Mouse (Mus musculus) CD4-positive, CD25-positive, alpha-beta regulatory T cell, adult 4 months (primary cell): ENCODE results near the gene Abcc12. TPM values are rescaled to one million over a fixed set of nuclear protein-coding genes. Genes with fewer than 3 reads are reported as not detected.

Experiments used
- ATAC-seq: one replicate; pipeline ENCODE4 v1.8.0; 2017
- polyA plus RNA-seq, 2 experiments: library from polyadenylated mRNA; unstranded; fragments of 100-300 nt; shearing (Covaris generic); gene quantifications; one replicate each; pipeline ENCODE4 v1.2.1; 2017

The Abcc12 gene
- polyA plus RNA-seq, 2 experiments from 2014 or later = not detected

DNA sequence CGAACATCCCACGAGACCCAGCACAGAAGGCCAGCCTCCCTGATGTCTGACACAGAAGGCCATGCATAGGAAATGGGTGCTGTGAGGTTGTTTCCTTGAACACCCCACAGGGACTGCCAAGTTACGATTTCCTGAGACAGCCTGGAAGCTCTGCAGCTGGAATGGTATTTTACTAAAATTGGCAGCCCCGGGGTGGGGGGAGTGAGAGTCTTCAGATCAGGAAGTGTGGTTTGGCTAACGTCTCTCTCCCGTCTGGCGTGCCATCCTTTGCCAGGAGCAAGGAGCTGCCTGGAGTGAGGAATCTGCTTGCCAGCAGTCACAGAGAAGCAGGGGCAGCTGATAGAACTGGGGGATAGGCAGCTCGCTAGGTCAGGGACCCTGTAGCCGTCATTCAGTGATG is 2.4 kb downstream of the Abcc12 start:
- no peak for ATAC-seq

DNA sequence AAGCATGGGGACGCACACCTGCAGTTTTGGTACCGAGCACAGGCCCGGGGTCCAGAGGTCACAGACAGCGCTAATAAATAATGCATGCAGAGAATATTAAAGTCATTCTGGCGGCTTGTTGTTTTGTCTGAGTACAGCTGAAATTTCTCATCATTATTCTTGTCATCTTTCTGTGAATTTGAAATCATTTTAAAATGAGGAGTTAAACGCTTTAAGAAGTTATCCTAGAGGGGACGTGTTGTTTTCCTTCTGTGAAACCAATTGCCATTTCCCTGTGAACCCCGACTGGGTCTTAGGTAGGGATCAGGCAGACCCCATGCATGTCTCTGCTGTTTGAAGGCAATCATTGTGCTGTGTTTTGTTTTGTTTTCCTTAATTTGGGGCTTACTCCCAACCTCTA is 2.9 kb downstream of the Abcc12 start:
- no peak for ATAC-seq

DNA sequence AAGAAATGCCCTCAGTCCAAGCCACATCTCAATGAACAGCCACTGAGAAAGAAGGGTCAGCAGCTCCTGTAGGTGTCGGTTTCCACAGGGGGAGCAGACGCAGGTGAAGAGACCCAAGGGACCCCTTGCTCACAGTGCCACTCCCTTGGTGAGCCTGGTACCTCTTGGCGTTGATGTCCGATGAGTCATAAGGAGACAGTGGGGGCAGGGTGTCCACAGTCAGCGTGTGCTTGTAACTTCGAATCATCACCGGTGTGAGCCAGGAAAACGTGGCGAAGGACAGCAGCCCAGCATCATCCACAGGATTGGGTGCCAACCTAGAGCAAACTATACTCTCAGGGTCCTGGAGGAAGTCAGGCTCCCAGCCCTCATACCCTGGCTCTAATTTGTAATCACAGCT is 16.8 kb downstream of the Abcc12 start:
- ATAC-seq = no peak

DNA sequence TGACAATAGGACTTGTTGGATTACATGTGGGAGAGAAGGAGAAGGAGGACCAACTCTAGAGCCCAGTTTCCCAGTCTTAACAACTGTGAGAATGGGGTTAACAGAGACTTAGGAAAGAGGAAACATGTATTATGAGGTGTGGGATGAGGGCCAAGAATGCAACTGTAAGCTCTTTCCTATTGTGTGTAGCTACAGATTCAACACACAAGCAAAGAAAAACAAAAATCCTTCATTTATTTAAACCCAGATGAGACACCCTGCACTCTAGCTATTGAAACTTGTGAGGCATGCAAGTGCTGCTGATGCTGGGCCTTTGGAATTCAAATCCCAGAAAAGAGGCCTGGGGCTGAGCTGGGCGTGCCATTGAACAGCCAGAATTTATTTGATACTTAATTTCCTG is 18.7 kb downstream of the Abcc12 start:
- no peak for ATAC-seq

DNA sequence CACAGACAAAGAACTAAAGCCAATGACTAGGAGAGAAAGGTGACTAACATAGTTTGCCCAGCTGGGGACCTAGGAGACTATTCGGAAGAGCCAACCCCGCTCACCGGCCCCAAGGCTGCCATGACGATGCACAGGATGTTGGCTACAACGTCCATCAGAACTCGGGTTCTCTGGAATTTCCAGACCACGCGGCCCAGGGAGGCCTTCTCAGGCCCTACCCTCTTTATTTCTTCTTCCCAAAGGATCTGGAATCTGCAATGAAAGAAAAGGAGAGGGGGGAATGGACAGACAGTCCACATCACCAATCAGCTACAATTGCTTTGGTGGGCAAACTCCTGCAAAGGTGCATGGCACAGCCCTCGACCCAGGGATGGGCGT is 19.8 kb downstream of the Abcc12 start:
- ATAC-seq = no peak

DNA sequence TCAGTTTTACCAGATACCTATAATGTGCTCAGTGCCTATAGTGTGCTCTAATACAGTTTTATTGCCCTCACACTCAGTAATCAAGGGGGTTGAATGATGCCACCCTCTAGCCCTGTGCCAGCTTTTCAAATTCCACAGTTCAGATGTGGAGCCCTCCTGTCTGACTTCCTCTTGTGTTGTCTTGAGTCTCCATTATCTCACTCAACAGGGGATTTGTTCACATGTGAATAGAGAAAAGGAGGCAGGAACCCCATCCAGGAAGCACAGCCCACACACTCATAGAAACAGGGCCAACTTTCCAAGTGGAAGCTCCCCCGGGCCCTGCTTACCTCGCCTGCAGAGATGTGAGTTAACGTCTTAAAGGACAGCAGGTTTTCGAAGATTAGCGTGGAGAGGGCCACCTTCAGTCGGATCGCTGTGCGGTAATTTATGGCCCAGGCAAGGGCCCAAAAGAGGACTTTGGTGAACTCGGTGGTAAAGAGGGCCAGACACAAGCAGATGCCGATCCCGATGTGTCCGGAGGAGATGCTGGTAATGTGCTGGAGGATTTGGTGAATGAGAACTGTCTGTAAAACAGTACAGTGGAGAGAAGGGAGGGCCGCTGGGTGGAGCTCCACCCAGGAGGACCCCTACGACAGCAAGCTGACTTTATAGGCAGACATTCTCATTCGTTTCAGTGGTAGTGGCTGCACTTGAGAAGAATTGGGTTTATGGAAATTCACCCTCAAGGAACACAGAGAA is 20.4 kb downstream of the Abcc12 start:
- no peak for ATAC-seq

DNA sequence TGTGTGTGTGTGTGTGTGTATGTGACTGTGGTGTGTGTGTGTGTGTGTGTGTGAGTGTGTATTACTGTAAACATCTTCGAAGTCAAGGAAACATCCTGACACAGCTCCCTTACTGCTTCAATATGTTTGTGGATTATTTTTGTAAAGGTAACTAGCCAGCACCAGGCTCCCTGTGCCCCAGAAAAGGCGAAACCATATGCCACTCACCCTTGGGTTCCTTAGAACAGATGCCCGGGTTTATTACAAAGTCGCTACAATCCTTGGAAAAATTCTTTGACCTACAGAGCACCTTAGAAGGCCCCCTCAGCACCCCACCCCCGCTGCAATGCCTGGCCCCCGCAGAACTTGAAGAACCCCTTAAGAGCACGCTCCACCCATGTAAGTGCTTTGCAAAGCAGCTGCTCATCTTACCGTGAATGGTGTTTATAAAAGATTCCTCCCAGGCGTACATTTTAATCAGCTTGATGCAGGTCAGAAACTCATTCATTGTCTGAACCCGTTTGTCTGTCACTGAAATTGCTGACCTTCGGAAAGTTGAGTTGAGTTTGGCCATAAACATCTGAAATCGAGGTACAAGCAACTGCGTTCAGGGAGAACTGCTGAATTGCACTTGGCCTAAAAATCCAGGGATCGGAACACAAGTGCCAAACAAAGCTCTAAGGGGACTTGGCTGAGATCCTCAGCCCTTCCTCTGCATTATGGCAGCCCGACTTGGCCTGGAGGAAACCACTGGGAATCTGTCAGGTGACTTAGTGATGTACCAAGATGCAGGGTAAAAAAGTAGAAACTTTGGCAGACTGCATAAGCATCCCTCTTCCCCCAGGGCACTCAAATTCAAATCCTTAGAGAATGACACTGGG is 23.1 kb downstream of the Abcc12 start:
- no peak for ATAC-seq

DNA sequence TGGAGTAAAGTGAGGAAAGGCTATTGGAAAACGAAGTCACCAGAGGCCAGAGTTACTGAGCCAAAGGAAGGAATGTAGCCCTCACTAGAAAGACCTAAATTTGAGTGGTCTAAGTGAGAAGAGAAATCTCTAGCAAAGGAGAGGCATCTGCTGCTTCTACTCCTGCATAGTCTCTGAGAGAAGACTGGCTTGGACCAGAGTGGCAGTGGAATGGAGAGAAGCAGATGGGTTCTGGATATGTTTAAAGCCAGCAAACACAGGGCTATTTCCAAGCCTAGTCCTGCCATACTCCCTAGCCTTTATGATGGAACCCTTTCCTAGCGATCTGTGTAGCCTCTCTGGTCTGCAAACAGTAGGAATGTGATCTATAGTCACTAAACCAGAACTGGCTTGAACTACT is 24.9 kb downstream of the Abcc12 start:
- ATAC-seq = no peak

DNA sequence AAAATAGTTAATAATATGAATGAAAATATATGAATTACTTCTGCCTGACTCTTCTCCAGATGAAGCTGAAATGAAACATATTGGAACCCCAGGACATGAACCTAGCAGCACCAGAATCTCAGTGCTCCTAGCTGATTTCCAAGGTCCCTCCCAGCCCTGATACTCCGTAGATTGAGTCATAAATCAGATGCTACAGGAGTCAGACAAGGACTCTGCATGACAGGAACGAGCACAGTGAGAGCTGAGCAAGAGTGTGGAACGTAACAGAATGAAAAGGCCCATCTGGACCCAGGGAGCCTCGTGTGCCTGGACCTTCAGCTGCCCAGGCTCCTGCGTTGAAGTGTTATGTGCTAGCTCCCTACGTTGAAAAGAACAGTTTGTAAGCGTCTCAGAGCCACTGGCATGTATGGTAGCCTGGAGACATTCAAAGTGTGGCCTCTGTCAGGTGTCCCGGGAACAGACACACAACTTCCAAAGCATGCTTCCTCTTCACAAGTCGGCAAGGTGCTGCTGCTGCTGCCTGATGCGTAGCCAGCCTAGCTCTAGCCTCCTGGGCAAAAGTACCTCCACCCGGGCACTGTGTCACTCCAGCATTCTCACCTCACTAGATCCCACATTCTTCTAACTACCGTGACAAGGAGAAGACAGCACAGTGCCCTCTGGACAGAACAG is 26.1 kb downstream of the Abcc12 start:
- ATAC-seq = no peak

DNA sequence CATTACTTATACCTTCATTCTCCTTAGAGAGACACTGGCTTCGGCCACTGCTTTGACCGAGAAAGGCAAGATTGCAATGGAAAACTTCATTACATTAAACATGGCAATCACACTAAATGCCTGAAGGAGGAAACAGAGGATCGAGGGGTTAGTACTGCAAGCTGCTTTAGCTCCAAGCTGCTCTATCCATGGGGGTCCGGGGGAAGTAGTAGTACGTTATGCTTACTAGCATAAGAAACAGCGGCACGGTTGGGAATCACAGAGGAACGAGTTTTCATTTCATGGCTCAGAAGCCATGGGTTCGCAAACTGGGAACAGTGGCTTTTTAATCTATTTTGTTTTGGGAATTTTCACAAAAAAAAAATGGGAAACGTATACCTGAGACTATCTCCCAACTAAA is 30.0 kb downstream of the Abcc12 start:
- ATAC-seq = no peak

DNA sequence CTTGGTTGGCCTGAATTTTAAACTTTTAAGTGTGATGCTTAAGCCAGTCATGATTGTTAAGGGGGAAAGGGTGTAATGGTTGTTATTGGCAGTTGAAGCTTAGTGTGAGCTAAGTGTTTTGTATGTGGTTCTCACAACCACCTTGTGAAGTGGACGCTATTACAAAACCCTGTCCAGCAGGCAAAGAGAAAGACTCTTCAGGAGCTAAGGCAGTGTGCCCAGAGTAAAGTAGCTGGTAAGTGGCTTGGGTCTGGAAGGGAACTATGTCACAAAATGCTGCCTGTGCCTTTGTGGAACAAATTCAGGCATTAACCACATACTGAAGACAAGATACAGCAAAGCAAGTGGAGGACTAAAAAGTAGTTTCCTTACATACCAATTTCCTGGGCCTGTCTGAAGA is 34.5 kb downstream of the Abcc12 start:
- no peak for ATAC-seq

DNA sequence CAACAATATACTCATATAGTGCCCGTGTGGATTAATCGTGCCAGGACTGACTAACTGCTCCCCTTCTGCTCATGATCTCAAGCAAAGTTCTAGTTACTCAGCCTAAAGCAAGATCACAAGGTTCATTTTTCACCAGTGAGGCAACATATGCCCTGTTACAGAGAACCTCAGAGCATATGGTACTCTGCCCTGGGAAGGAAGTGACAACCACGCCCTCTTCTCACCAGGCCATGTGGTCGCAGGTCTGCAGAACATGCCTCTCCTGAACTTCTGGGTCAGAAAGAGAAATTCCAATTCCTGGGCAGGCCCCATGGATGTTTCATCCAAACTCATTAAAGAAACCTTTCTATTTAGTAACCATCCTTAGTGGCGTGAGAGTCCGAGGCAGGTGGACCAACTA is 39.6 kb downstream of the Abcc12 start:
- no peak for ATAC-seq

DNA sequence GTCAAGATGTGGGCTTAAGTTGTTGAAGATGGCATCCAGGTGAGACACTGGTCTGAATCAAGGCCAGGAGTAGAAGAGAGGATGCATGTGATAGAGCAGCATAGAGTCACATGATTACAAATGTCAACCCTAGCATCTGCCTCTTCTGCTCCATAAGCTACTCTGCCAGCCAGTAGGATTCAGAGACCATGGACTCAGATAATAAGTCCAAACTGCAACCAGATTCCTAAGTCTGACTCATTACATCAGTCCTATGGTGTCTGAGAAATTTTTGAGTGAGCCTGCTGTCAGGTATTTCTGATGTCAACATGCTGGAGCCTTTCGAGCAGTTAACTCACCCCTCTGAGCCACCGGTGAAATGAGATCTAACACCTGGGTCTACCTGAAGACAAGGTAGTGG is 40.1 kb downstream of the Abcc12 start:
- no peak for ATAC-seq

DNA sequence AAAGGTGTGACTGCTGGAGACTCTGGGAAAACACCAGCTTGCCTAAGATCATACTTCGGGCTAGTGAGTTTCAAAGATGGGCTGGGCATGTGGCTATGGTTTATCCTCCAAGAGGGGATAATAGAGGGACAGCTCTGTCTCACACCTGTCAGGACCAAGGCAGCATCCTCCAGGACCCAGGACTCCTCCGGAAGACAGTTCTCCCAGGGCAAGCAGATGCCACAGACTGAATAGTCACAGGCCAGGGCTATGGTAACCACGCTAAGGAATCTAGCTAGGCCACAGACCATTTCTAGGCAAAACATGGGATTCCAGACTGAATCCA is 43.9 kb downstream of the Abcc12 start:
- no peak for ATAC-seq

DNA sequence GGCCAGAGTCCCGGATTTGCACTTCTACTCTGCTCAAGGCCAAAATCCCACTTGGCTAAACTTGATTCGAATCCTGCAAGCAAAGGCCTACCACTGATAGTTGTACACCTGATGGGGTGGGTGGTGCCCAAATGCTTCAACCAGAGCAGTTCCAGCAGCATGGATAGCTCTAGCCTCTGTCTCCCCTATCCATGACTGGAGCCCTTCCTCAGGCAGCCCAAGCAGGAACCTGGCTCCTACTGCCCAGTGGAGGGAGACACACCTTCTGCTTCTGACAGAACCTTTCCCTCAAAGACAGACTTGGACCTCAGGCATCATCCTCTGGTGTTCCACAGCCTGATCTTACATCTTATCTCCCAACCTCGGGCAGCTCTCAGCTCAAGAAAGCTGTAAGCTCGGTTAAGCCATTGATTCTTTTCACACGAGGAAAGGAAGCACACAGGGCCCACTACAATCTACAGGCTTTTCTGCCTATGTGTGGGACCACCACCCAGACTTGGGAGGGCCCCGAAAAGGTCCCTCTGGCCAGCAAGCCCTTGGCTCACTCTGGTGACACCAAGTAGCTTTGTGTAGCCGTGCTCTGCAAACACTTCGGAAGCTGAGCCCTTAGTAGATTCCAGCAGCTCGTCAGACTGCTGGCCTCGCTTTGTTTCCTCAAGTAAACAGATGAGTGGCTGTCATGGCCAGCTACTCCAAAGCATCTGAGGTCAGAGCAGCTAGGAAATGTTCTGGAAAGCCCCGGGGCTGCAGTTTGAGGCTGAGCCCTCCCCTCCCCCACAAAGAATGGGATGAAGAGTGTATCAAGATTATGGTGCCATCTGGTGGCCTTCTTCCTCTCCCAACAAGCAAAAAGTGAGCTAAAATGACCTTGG is 44.5 kb downstream of the Abcc12 start:
- no peak for ATAC-seq

DNA sequence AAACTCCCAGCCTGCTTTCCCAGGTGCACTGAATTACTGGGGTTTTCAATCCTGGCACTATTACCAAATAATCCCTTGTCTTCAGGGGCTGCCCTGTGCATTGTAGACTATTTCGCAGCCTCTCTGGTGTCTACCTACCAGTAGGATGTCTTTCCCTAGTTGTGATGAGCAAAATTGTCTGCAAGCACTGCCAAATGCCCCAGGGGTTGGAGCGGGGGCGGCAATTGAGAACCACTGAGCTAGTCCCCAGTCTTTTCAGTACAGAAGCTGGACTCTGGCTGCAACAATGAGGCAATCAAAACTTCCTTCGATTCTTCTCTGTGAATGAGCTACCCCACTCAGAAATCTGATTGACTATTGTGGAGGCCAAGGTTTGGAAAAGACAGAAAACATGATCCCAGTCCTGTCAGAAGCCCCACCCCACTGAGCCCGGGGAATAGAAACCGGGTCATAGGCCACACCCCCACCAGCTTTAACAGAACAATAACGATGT is 45.4 kb downstream of the Abcc12 start:
- ATAC-seq = no peak

DNA sequence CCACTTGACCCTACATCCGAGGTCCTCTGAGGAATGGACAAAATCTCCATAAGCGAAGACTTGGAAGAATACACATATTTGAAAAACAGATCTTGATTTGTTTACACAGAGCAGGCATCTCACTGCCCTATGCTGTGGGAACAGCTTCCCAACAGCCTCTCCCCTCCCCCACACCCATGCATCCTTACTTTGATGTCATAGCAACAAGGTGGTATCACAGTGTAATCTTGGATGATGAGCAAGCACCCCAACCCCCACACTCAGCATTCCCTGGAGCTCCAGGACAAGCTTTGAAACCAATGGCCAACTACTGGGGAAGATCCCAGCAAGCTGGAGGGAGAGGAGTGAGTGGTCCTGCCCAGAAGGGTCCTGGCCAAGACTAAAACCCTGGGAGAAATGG is 50.8 kb downstream of the Abcc12 start:
- no peak for ATAC-seq

DNA sequence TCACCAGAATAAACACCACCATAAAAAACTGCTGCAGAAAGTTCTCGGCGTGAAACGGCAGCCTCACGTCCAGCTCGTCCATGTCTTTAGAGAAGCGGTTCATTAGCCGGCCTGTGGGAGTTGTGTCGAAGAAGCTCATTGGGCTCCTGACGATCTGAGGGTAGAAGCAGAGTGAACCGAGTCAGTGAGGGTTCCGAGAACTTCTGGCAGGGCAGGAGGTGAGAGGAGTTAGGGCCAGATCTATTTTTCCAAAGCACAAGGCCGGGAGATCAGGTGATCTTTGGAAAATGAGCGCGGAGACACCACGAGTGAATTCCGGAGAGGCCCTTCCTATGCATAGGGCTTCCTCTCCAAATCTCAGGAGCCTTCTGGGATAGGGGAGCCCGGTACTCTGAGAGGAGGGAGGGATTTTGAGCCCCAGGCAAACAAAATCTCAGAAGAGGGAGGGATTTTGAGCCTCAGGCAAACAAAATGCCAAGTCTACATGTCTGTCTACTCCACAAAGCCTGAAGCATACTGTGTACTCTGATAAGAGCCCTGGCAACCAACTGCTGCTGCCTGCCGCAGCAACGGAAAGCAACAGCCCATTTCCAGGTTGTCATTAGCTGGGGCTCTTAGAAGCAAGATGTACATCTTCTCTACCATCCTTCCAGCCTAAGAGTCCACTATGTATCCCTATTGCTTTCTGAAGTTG is 53.0 kb downstream of the Abcc12 start:
- ATAC-seq = no peak

DNA sequence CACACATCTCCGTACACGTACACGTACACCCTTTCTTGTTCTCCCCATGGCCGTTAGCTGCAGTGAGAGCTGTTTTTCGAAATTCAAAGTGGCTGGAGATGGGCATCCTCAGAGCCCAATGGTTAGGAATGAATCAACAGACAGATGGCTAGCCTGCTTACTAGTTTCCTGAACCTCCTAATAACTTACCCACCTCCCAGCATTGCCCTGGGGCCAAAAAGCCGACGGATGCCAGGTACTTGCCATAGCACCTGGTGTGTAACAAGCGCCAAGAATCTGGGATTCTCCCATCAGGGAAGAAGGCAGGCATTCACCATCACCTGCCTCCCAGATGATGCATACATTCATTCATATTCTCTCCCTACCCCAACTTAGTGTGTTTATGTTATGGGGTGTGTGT is 53.7 kb downstream of the Abcc12 start:
- ATAC-seq = no peak

DNA sequence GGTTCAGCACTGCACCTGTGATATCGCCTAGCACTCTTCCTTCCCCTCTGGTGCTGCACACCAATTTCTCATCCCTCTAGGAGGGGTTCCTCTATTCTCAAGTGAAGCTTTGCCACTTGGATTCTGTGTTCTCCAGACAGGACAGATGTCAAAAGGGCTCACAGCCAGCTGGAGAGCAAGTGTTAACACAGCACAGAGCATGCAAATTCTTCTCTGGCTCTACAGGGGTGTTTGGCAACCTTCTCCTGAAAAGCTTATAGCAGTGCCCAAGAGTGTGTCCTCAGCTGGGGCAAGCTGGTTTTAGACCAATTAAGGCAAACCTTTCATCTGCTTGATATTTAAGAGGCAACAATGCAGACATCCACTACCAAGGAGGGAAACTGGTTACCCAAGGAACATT is 66.3 kb downstream of the Abcc12 start:
- ATAC-seq = no peak

DNA sequence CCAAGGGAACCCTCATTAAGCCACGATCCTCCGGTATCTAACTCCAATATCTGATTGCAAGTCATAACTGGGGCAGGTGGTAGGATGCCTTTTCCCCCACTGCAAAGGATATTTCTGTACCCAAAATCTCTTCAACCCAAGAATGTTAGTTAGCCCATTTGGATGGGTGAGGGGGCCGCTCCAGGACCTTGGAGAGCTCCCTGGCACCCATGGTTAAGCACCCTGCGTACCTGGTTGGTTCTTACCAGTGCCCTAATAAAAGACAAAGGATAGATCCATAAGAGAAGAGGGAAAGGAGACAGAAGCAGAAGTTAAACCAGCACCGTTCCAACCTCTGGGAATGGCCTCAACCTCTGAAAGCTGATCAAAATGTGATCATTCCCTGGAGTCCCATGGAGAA is 67.6 kb downstream of the Abcc12 start:
- no peak for ATAC-seq

DNA sequence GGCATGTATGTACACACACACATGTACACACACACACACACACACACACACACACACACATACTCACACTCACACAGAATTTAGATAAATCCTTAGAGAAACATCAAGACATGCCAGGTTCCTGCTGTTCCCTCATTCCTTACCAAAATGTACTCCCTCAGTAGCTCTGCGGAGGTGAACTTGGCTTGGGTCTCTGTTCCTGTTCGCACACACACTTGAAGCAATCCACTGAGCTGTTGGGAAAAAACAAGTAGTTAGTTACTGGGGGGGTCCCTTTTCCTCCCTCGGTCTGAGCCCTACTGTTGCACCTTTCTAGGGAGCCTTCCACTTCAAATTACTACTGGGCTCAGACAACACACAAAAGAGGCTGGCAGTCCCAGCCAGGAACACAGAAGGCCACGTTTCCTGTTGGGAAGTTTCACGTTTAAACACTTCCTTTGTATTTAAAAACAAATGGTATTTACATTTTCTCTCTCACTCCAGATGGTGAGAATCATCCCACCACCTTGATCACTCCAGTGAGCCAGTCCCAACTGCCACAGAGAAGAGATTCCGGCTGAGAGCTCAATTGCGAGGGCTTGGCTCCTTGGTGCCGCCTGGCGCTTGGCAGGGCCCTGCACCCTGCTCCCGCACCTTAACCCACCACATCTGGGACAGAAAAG is 68.2 kb downstream of the Abcc12 start:
- ATAC-seq = no peak
